Mouse (Mus musculus) bone marrow macrophage, adult 2 months (primary cell): ENCODE measurements at regions not wholly inside any gene's neighbourhood (a gene's known extent, or its start where the extent isn't known, plus 50 kb on each side); places are given as distances from the start of the nearest gene placed in this dataset.

Experiments used
- CTCF ChIP-seq: IDR thresholded peaks from 2 replicates; pipeline ENCODE4 v1.5.1; 2012; ENCODE audit warnings: low read depth, mild to moderate bottlenecking, low read length, moderate library complexity
- POLR2A ChIP-seq: IDR thresholded peaks from 2 replicates; pipeline ENCODE4 v1.6.1; 2012; ENCODE audit warnings: mild to moderate bottlenecking, low read depth, low read length, borderline replicate concordance

DNA sequence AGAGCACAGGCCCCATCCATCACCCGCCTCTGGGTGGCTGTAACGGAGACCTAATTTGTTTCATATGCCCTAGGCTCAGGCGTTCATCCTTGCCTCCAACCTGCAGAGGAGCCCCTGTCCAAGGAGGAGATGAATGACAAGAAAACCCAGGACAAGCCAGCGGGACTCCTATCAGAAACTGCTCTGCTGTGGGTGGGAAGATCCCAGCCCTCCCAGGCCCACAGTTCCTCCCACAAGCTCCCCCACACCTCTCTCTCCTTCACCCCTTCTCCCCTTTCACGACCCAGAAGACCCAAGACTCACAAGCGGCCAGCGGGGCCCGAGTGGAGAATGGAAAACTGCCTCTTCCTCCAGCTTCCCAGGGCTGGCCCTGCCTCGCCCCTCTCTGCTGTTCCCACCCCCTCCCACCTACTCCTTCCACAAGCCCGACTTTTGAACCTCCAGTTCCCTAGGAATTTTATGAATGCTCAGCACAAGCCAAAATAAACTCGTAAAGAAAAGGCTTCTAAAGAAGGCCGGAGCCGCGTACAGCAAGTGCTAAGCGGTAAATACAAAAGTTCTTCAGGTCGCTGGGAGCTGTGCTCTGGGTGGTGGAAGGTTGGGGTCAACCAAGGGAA is 133.1 kb upstream of the Gm12830 start:
- TF ChIP-seq CTCF (no peak), POLR2A (no peak)
